Mouse (Mus musculus): ENCODE measurements at regions not wholly inside any gene's neighbourhood (a gene's known extent, or its start where the extent isn't known, plus 50 kb on each side); places are given as distances from the start of the nearest gene placed in this dataset.

DNA sequence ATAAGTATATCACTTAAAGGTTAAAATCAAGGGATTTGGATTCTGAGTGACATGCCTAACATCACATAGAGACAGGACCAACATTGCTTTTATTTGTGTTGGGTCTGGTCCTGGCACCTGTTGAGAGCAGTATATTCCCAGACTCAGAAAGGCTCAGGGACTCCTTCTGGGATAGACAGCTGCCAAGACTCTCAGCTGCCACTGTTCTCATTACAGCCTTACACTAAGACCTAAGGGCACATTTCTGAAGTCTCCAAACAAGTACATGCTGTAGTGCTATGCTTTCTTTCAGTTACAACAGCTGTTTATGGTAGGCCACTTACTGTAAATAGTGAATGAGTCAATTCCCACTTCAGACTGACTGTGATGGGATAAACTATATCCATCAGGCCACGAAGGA, 77.7 kb upstream of the Fam13a start:
- TF ChIP-seq E2F4 (IDR thresholded peaks at IDR 0.05; ENCODE audit: insufficient read depth) (no peak), USF1 (IDR thresholded peaks at IDR 0.05; ENCODE audit: low read depth) (no peak), POLR2AphosphoS2 (IDR thresholded peaks at IDR 0.05; ENCODE audit: insufficient read length, low read depth) (no peak), POLR2A (IDR thresholded peaks at IDR 0.05; ENCODE audit: insufficient read length, low read depth) (no peak)
